Mouse (Mus musculus) cortical plate, adult 2 months (tissue): ENCODE results near the gene Serinc4. TPM values are rescaled to one million over a fixed set of nuclear protein-coding genes. Genes with fewer than 3 reads are reported as not detected.
"Not testable (repeated sequence)": the region's sequence is repeated elsewhere in the genome, so short reads cannot be mapped to it uniquely, and the experiment has no call there.

ENCODE experiments used
- H3K27ac ChIP-seq: fragments of 200-500 bp; 2 replicates; pipeline ENCODE4 v1.5.1; 2012; ENCODE audit warnings: low read length, control low read depth, inconsistent platforms; ENCODE audit not compliant: insufficient read depth
- H3K4me1 ChIP-seq: fragments of 200-500 bp; 2 replicates; pipeline ENCODE4 v1.6.1; 2011; ENCODE audit warnings: low read length; ENCODE audit not compliant: control insufficient read depth, insufficient read depth
- H3K4me3 ChIP-seq: fragments of 200-500 bp; 2 replicates; pipeline ENCODE4 v1.5.1; 2011; ENCODE audit warnings: mild to moderate bottlenecking, low read length, control low read depth; ENCODE audit not compliant: insufficient read depth
- CTCF ChIP-seq: fragments of 200-500 bp; IDR thresholded peaks from 2 replicates; pipeline ENCODE4 v1.5.1; 2011; ENCODE audit warnings: mild to moderate bottlenecking, control low read depth, low read length; ENCODE audit not compliant: insufficient read depth; ENCODE audit errors: extremely low read depth
- POLR2A ChIP-seq: fragments of 200-500 bp; IDR thresholded peaks from 2 replicates; pipeline ENCODE4 v1.6.1; 2011; ENCODE audit warnings: mild to moderate bottlenecking, low read length, control low read depth; ENCODE audit not compliant: insufficient read depth; ENCODE audit errors: extremely low read depth
- polyA plus RNA-seq: library from polyadenylated mRNA; depleted of rRNA; stranded (reverse); fragments of >200 nt; gene quantifications from 2 replicates; pipeline ENCODE4 v1.2.3, GENCODE M21; 2012

Gene Serinc4
- polyA plus RNA-seq, 1 experiment = 0.69 TPM

DNA sequence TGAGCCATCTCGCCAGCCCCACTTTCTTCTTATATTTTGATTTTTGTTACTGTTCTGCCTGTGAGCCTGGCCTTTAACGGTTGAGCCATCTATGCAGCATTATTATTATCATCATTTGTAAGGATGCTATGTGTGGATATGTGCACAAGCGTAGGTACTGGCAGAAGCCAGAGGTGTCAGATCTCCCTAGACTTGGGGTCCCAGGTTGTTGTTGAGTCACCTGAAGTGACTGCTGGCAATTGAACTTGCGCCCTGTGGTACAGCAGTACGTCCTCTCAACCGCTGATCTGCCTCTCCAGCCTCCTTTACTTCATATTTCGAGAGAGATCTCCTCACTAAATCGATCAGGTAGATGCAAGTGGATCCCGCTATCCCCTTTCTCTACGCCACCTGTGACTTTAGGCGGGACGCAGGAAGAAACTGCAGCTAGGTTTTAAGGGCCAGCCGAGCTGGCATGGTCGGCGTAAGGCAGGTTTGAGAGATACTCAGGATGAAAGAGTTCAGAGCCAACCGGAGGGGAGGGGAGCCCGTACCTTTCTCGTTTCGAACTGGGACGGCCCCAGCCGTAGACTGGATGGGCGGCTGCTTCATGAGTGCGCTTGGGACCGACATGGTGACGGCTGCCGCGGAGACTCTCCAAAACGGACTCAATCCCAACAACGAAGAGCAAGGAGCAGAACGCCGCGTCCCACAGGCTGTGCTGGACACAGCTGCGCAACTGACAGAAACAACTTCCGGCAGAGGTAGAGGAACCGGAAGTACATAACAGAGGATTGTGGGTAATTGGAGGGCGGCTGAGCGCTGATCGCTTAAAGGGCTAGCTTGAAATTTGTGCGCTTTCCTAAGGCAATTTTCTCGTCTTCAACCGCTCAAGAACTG lies 17.0 kb upstream of the Serinc4 start, which contains the start of gene Mfap1b:
TSS of gene Mfap1b (minus strand) at position 767 of the 879 bp plus-strand sequence.
- peak; percentile 91 for TF ChIP-seq POLR2A
- H3K27ac ChIP-seq, H3K4me1 ChIP-seq: not testable (repeated sequence)
- H3K4me3 ChIP-seq = peak within 1 kb of the TSS; percentile 68

DNA sequence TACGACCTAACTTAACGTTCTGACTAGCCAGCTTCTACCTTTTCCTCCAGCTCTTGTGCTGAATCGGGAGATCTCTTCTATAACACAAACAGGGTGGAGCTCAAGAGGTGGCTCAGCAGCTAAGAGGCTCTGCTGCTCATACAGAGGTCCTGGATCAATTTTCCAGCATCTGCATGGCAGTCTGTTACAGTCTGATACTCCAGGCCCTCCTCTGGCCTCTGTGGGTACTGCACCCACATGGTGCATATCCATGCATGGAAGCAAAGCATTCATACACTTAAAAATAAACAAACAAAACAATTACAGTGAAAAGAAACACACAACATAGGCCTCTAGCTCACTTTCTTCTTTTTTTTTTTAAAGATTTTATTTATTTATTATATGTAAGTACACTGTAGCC lies 16.2 kb upstream of the Serinc4 start:
- not testable (repeated sequence) for H3K4me1 ChIP-seq, H3K4me3 ChIP-seq, H3K27ac ChIP-seq

DNA sequence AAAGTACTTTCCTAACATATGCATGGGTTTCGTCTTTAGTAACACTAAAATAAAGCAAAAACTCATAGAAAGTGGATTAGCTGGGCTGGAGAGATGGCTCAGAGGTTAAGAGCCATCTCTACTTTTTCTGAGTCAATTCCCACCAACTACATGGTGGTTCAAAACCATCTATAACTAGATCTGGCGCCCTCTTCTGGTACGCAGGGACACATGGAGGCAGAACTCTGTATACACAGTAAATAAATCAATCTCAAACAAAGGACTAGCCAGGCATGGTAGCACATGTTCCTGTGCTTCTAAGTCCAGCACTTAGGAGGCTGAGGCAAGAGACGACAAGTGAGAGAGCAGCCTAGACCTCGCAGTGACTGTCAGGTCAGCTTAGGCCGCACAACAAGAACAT lies 12.4 kb upstream of the Serinc4 start:
- not testable (repeated sequence) for H3K4me1 ChIP-seq, H3K27ac ChIP-seq, H3K4me3 ChIP-seq

DNA sequence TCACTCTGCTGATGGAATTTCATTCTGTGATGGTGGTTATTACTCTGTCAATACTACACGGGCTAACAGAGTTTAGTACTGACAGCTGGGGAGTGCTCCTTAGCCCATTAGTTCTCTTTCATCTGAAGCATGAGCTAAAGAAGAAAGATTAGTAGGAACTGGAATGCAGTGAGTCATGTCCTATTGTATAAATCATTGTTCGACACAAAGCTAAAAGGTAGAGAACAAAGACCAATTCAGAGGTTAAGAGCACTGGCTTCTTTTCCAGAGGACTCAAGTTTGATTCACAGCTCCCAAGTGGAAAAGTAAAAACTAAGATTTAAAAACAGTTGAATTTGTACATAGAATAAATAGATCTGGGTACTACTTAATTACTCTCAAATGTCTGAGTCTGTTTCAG lies 3.5 kb upstream of the Serinc4 start:
- Histone ChIP-seq H3K4me3 (no peak overlapping the region), H3K27ac (no peak overlapping the region), H3K4me1 (no peaks in the 10 kb centered on the region)
- TF ChIP-seq POLR2A = no peak
- no peak for TF ChIP-seq CTCF

DNA sequence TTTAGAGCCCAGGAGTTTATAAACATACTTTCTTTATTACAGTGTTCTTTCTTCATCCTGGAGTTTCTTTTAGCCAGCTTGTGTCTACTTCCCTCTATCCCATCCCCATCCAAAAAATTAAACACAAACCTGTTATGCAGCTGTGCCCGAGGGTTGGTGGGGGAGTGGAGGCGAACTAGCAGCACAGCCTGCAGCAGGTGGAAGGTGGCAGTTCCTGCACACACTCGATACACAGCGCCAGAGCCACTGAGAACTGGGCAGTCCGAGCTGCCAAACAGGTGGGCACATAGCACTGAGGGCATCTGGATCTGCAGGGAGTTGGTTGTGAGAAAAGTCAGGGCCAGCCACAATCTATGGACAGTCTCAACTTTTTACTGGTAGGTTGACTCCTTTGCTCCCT lies 1.0 kb downstream of the Serinc4 start:
- Histone ChIP-seq H3K4me3 (no peak overlapping the region), H3K27ac (no peak overlapping the region), H3K4me1 (peaks cover 1% of the 10 kb centered on the region; the same call in 1 of the 2 replicates)
- TF ChIP-seq CTCF (no peak), POLR2A (no peak)

DNA sequence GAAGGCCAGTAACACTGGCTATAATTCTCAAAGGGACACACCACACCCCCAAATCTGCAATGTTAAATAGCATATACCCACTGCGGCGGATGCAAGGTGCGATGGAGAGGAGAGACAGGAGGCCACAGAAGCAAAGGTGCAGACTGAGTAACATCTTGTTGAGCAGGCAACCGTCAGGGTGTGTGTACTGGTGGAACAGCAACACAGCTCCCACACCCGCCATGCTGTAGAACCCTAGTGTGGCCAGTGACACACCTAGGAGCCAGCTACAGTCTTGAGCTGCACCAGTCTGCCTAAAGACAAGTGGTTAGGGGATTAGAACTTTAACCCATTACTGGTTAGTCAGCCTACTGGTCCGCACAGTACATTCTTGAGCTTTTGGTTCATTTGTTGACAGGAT lies 2.7 kb downstream of the Serinc4 start:
- Histone ChIP-seq H3K4me3 (no peak overlapping the region), H3K27ac (no peak overlapping the region), H3K4me1 (peaks cover 1% of the 10 kb centered on the region; the same call in 1 of the 2 replicates)
- no peak for TF ChIP-seq POLR2A
- TF ChIP-seq CTCF = no peak

DNA sequence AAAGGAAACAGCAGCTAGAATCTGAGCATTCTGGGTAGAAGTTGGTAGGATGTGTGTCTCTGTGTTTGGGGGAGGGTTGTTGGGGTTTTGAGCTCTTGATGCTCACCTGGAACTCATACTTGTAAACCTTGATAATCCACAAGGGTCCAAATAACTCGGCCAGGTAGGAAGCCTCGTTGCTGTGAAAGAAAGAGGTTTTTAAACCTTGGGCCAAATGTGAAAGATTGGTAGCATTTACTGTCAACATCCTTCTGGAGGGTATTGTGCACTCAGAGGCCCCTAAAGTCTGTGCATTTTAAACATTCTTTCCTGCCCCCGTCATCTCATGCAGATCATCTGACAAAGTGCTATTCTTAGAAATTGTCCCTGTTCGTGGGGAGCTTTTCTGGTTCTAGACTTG lies 3.6 kb downstream of the Serinc4 start, which contains the start of gene Hypk:
TSS of gene Hypk (plus strand) at position 301 of the 400 bp plus-strand sequence.
- Histone ChIP-seq H3K27ac (no peak within 1 kb of the TSS), H3K4me3 (no peak within 1 kb of the TSS), H3K4me1 (peaks cover 1% of the 10 kb centered on the region; the same call in 1 of the 2 replicates)
- 0 out of 2 replicates have a peak, but pooled peaks have one; percentile 25 for TF ChIP-seq POLR2A
- no peak for TF ChIP-seq CTCF

DNA sequence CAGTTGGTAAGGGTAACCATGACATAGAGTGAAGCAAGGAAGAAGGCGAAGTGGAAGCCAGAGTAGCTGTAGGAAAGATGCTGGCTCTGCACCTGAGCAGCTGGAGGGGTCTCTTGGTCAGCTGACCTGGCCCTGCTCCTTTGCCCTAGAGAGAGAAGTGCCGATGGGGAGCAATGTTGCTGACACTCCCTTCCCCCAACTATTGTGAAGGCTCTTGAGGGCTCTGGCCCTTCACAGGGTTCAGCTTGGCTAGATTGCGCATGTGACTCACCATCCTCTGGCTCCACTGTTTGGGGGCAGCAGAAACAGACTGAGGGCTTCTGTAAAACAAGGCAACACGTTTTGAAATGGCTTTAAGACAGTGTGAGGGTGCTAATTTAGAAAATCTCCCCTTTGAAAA lies 4.2 kb downstream of the Serinc4 start:
- Histone ChIP-seq H3K27ac (no peak overlapping the region), H3K4me3 (no peak overlapping the region), H3K4me1 (peaks cover 1% of the 10 kb centered on the region; the same call in 1 of the 2 replicates)
- TF ChIP-seq POLR2A (no peak), CTCF (no peak)

DNA sequence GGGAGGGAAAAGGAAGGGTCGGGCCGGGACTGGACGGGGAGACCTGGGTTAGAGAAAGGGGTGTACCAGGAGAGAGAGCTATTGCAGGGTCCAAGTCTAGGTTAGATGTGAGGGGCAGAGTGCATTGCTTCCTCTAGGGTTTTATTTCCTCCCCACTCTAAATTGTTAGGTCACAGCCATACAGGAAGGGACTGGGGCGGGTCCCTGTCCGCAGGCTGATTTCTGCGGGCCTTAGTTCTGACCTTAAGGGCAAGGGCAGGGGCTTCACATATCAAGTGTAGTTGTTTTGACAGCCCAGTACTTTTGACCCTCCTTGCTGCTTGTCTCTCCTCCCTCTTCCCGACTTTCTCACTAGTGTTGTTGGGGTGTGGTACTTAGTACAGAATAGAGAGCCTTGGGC lies 6.5 kb downstream of the Serinc4 start:
- Histone ChIP-seq H3K4me3 (peak overlapping the region; percentile 64), H3K27ac (no peak overlapping the region), H3K4me1 (peaks cover 1% of the 10 kb centered on the region; the same call in 1 of the 2 replicates)
- TF ChIP-seq CTCF (no peak), POLR2A (no peak)

DNA sequence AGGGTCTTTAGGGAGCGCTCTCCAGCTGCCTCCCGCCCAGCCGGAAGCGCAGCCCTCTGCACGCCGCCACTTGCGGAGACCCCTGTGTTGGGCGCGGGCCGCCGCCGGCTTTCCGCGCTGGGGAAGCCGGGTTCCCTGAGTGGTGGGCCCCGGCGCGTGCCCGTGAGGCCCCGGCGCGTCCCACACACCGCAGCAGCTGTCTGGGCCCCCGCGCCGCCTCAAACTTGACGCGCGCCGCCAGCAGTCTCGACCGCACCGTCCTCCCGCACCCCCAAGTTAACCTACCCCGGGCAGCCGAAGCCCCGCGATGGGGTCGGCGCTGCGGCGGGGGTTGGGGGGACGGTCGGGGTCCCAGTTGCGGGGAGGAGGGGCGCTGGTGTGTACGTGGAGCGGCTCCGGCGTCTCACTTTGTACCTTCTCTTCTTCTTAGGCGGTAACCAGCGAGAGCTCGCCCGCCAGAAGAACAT lies 7.0 kb downstream of the Serinc4 start:
- Histone ChIP-seq H3K4me3 (peak overlapping the region; percentile 64), H3K27ac (peak overlapping the region; percentile 94), H3K4me1 (peaks cover 1% of the 10 kb centered on the region; the same call in 1 of the 2 replicates)
- TF ChIP-seq POLR2A (no peak), CTCF (no peak)
